Mouse (Mus musculus) liver, embryonic 14 days (tissue): Measurements from ENCODE around the gene Pak7. TPM values are rescaled to one million over a fixed set of nuclear protein-coding genes. Genes with fewer than 3 reads are reported as not detected.

Source experiments
- polyA plus RNA-seq: library from polyadenylated mRNA; depleted of rRNA; stranded (reverse); fragments of >200 nt; gene quantifications from 2 replicates; pipeline ENCODE4 v1.2.3, GENCODE M21; 2012; rRNA removed

The Pak7 gene
- under 0.01 and 0.01 TPM in 2 replicates for polyA plus RNA-seq

GRCm38 (mm10) chr2:136387181-136388131 is at the start of gene Pak7:
Gene Pak7 (minus strand): TSS chr2:136387967.

GRCm38 (mm10) chr2:136051688-136052289 is 336.0 kb downstream of the Pak7 start, which contains the start of gene Lamp5:
Gene Lamp5 (plus strand): TSS chr2:136052239.

Other genes starting within 250 kb of the Pak7 start
- 0.02 TPM in 1 of 2 replicates, not detected in the other for gene Ankef1, start 113.9 kb upstream of the Pak7 start, polyA plus RNA-seq